Mouse (Mus musculus): ENCODE data around the gene U2af2. TPM values are rescaled to one million over a fixed set of nuclear protein-coding genes. Genes with fewer than 3 reads are reported as not detected.

Gene U2af2
- polyA plus RNA-seq, 1 experiment, result 225 TPM

DNA sequence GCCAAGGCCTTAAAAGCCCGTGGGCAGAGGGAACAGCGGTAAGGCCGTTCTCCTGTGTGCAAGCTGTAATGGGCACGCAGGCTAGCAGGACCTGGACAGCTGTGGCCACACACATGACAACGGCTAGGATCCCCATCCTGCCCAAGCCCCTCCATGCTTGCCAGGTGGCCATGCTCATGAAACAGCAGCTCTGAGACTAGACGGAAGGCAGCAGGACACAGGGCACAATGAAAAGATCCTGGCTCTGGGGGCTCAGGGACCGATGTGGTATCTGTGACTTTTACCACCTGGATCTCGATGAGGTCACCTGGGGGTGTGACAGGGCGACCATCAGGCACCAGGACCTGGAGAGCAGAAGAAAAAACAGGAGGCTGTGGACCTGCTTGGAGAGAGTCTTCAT lies 25.8 kb upstream of the U2af2 start:
- no peak for DNase-seq (ENCODE audit: extremely low spot score in 1 of 2, low spot score in 1 of 2)

DNA sequence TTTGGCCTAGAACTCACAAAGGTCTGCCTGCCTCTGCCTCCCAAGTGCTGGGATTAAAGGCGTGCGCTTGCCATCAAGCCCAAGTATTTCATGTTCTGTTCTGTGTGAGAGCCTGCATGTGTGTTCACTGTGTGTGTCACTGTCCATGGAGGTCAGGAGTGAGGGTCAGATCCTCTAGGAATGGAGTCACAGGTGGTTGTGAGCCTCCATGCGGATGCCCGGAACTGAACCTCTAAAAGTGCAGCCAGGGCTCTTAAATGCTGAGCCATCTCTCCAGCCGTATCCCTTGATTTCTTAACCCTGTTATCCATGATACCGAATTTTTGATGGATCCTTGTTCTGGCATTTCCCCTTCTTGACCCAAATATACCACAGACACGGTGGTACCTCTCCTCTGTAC lies 24.9 kb upstream of the U2af2 start:
- no peak for DNase-seq (ENCODE audit: extremely low spot score in 1 of 2, low spot score in 1 of 2)

- no peak for DNase-seq (ENCODE audit: extremely low spot score in 1 of 2, low spot score in 1 of 2)
These were observed 24.5 kb upstream of the U2af2 start for GRCm38 (mm10) chr7:5037467-5037866.

- peak; percentile 81 to 90 for DNase-seq (ENCODE audit: extremely low spot score in 1 of 2, low spot score in 1 of 2)
These were observed 23.7 kb upstream of the U2af2 start, which contains the start of gene Zfp784 for GRCm38 (mm10) chr7:5038109-5038732. TSS of gene Zfp784 (minus strand) at chr7:5038446.

DNA sequence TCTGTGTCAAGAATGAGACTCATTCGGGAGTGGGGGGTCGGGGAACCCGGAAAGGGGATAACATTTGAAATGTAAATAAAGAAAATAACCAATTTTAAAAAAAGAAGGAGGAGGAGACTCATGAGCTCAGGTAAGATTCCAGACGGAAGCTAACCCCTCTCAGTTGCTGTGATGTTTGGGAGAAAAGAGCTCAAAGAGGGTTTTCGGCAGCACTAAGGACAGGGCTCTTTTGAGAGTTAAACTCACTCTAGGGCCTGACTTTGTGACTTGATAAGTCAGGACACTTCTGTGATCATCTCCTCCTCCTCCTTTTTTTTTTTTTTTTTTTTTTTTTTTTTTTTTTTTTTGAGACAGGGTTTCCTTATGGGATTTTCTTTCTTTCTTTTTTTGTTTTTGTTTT lies 23.0 kb upstream of the U2af2 start:
- no peak for DNase-seq (ENCODE audit: extremely low spot score in 1 of 2, low spot score in 1 of 2)

DNA sequence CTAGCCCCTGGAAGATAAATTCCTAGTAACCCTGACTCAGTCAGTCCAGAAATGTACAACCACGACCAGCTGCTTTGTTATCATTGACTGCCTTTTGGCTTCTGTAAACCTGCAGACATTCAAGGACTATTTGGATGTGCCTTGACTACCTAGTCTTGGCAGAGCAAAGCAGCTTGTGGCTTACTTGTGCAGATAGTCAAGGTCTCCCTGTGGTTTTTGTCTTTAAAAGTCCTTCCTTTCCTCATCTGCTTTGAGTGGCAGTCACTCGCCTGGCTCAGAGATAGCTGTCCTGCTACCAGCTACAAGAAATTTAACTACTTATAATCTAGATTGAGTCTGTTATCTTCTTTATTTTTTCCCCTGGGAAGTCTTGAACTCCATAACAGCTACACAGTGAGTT lies 17.0 kb upstream of the U2af2 start:
- DNase-seq (ENCODE audit: extremely low spot score in 1 of 2, low spot score in 1 of 2), result no peak

DNA sequence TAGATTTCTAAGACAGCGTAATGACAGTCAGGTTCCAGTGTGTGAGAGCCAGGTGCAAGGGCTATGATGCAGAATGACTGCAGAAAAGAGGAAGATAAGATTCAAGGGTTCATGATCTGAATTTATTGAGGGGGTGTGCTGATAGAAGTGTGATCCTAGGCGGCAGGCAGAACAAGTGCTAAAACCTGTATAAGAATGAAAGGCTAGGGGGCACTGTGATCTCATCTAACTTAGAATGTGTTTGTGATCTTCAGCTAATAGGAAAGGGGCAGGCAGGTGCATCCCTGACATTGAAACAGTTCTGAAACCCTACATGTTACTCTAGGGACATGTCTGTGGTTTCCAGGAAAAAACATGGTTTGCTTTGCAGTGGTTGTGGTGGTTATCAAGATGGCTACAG lies 15.8 kb upstream of the U2af2 start:
- DNase-seq (ENCODE audit: extremely low spot score in 1 of 2, low spot score in 1 of 2), result no peak

- DNase-seq (ENCODE audit: extremely low spot score in 1 of 2, low spot score in 1 of 2), result peak in 1 of 2 experiments; percentile 54
These were observed 14.6 kb upstream of the U2af2 start for GRCm38 (mm10) chr7:5047313-5047712.

- peak in 1 of 2 experiments; percentile 72 for DNase-seq (ENCODE audit: extremely low spot score in 1 of 2, low spot score in 1 of 2)
These were observed 10.4 kb upstream of the U2af2 start, which contains the start of gene Zfp580 for GRCm38 (mm10) chr7:5051193-5052192. TSS of gene Zfp580 (plus strand) at chr7:5051538.

DNA sequence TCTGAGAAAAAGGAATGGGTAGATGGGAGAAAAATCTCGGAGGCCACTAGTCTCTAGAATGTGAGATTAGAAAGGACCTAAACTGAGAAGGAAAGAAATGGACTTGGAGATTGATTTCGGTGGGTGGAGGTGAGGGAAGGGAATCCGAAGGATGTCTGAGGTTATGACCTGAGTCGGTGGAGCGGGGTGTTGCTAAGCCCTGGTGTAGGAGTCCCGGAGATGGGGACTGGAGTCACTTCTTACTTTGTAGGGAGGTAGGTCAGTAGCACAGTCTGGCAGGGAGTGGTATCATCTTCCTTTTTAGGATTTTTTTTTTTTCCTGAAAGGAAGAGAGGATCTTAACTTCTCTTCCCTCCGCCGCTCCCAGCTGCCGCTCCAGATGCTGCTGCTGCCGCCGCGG lies 9.5 kb upstream of the U2af2 start:
- DNase-seq (ENCODE audit: extremely low spot score in 1 of 2, low spot score in 1 of 2), result no peak

GRCm38 (mm10) chr7:5052931-5053343 lies 9.0 kb upstream of the U2af2 start:
- DNase-seq (ENCODE audit: extremely low spot score in 1 of 2, low spot score in 1 of 2), result no peak

DNA sequence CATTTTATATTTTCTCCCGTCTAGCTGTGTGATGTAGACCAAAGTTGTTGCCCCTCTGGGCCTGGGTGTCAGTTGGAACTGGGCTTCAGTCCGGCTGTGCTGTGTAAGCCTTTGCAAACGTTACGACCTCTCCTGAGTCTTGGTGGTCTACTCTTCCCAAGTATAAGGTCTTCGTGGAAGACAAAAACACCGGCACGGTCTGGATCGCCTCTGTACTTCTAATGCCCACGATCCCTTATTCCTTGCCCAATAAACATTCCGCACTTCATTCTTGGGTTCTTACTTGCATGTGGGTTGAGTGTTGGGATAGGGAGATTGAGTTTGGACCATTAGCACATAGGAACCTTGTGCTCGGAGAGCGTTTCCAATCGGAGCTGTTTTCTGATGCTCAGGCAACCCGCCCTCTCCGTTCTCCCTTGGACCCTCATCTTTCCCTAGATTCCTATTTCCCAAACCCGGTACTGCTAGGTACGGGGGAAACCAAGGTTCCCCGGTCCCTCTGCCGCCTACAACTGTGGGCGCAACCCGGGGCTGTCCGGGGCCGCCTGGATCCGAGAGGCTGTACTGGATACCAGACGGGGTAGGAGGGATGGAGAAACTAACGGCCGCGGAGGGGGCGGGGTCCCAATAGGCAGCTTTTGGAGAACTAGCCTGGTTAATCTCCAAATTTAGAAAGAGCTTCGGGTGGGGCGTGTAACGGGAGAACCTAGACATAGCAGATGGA lies 8.3 kb upstream of the U2af2 start:
- peak in 1 of 2 experiments; percentile 70 for DNase-seq (ENCODE audit: extremely low spot score in 1 of 2, low spot score in 1 of 2)

DNA sequence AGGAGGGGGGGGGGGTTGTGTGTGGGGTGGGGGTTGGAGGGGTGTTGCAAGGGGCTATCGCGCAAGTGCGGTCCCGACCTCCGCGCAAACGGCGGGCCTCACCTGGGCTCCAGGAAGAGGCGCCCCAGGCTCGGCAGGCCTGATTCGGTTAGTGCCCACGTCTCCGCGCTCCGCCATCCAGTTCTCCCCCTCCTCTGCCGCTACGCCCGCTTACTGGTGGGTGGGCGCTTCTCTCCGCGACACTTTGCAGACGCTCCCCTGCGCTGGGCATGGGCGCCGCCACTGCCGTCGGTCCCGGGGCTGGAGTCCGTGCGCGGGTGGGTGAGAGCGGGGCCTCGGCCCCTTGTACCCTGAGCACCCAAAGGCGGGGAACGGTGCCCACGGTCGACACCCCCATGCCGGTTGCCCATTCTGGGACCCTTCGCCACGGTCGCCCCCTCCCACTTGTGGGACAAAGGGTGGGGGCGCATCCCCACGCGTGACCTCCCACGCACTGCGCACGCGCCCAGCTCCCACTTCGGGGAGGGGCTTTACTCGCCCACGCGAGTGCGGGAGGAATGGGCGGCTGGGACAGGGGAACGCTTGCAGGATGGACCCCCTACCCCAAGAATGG lies 5.2 kb upstream of the U2af2 start:
- peak in 1 of 2 experiments; percentile 67 for DNase-seq (ENCODE audit: extremely low spot score in 1 of 2, low spot score in 1 of 2)

DNA sequence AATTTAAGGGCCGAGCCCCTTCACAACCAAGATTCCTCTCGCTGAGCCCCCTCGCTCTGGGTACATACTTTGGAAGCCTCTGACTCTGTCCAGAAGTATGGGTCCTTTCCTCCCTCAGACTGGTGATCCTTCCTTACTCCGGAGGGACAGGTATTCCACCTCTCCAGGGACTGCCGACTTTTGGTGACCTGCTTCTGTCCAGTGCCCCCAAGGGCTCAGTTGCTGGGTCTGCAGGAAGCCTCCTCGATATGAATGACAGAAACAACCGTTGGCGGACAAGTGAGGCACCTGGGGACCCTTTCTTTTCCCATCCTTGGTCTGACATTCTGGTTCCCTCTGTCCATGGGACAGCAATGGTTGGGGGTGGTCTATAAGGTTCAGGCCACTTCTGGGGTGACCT lies 4.6 kb upstream of the U2af2 start:
- no peak for DNase-seq (ENCODE audit: extremely low spot score in 1 of 2, low spot score in 1 of 2)

DNA sequence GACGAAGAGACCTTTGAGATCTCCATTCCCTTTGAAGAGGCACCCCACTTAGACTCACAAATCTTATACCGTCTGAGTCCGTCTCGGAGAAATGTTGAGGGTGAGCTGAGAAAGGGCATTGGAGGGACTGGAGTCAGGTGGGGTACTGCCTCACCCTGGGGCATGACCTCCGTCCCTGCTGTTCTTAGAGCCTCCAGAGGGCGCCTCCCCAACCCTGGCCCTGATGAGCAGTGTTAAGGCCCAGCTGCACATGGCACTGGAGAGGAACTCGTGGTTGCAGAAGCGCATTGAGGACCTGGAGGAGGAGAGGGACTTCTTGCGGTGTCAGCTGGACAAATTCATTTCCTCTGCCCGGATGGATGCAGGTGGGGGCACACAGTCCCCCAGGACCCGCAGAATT lies 4.1 kb upstream of the U2af2 start:
- no peak for DNase-seq (ENCODE audit: extremely low spot score in 1 of 2, low spot score in 1 of 2)

DNA sequence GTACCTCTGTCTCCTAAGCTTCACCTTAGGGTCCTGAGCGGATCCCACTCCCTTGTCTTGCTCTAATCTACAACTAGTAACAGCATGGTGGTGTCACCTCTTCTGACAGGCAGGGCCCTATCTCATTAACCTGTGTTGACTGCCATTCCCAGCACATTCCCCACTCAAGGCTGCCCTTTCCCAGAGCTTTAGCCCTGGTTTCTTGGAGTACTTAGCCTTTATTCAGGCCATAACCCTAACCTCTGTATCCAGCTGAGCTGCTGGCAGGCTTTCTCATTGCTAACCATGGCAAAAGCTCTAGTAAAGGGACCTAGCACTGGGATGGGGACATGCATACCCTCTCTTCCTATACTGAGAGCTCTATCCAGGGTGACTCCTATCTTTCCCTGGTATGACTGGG lies 3.3 kb upstream of the U2af2 start:
- no peak for DNase-seq (ENCODE audit: extremely low spot score in 1 of 2, low spot score in 1 of 2)

DNA sequence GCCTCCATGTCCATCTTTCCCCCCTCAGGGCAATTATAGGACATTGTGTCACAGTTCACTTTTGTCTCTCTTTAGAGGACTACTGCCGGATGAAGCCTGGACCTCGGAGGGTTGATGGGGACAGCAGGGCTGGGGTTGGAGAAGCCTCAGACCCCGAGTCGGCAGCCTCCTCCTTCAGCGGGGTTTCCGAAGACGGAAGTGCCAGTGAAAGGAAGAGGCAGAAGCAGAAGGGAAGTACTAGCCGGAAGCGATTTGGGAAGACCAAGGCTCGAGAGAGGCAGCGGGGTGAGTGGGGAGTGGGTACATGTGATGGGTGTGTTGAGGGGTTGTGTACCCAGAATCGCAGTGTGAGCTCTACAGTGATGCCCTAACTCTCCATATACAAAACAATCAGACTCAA lies 2.5 kb upstream of the U2af2 start:
- no peak for DNase-seq (ENCODE audit: extremely low spot score in 1 of 2, low spot score in 1 of 2)

- peak in 1 of 2 experiments; percentile 81 for DNase-seq (ENCODE audit: extremely low spot score in 1 of 2, low spot score in 1 of 2)
These were observed 1.7 kb upstream of the U2af2 start for GRCm38 (mm10) chr7:5060239-5060731.

GRCm38 (mm10) chr7:5060944-5061773 lies 784 bp upstream of the U2af2 start:
- DNase-seq (ENCODE audit: extremely low spot score in 1 of 2, low spot score in 1 of 2), result peak; percentile 96 to 100
